Mouse (Mus musculus): ENCODE measurements at regions not wholly inside any gene's neighbourhood (a gene's known extent, or its start where the extent isn't known, plus 50 kb on each side); places are given as distances from the start of the nearest gene placed in this dataset.

- DNase-seq = no peak
Observed at GRCm38 (mm10) chr3:102574320-102574719, 104.6 kb downstream of the Ngf start.

DNA sequence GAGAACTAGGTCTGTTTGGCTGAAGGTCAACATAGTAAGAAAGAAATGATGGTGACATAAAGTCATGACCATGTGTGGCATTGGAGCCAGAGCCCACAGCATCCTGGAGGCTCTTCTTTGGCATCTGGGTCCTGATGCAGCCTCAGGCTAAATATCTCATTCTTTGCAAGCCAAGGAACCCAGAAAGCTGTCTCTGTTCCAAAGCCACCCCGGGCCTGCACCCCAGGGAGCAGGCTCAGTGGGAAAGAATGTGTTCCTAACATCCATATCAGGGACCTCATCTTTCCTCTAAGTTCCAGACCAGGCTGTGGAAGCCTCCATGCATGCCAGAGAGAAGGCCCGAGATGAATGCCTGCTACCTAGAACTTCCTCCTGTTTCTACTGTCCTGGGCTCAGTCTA is 107.2 kb downstream of the Ngf start:
- DNase-seq = no peak

DNA sequence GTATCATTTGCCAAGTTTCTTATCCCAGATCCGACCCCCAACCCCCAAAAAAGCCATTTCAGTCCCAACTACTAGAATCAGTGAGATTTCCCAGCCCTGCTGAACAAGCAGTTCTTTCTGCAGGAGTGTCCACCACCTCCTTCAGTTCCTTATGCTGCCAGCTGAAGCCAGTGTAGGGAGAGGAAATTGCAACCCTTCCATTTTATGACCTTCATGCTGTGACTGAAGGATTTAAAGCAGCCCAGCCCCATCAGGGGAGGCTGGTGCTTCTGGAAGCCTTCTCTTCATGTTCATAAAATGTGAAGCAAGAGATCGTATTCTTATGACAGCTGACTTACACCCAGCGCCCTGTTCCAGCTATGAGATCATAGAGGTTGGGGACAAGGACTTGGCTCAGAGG is 112.1 kb downstream of the Ngf start:
- DNase-seq = no peak

GRCm38 (mm10) chr3:102585136-102585535 is 115.4 kb downstream of the Ngf start:
- no peak for DNase-seq

- DNase-seq = no peak
Observed at GRCm38 (mm10) chr3:102586221-102586620, 116.5 kb downstream of the Ngf start.

- DNase-seq = no peak
Observed at GRCm38 (mm10) chr3:102592041-102592440, 122.3 kb downstream of the Ngf start.

DNA sequence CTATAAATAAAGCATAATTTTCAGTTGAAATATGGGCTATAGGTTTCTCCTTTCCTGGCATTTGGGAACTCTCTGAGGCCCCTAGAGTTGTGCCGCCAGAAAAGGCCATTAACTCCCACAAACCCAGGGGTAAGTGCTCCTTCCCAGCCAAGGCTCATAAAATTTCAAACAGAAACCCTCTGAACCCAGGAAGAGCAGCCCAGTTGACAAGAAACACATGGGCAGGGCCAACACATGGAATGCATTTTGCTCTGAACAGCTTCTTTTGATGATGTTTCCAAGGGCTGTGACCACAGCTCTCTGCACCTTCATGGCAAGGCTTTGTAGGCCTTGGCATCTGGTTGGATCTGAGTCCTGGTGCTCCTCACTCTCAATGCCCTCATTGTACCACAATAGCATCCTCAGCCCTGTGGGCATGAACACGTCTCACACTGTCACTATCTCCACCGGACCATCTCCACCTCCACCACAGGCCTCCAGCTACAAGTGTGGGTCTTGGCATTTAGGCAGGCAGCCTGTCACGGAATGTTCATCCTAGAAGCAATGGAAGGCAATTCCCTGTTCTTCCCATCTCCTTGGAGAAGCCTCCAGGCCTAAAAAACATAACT is 127.3 kb downstream of the Ngf start:
- DNase-seq = no peak

GRCm38 (mm10) chr3:102599061-102599460 is 129.3 kb downstream of the Ngf start:
- DNase-seq = no peak

- no peak for DNase-seq
Observed at GRCm38 (mm10) chr3:102602766-102603165, 131.6 kb upstream of the Tspan2 start.

GRCm38 (mm10) chr3:102605284-102605683 is 129.0 kb upstream of the Tspan2 start:
- DNase-seq = no peak

DNA sequence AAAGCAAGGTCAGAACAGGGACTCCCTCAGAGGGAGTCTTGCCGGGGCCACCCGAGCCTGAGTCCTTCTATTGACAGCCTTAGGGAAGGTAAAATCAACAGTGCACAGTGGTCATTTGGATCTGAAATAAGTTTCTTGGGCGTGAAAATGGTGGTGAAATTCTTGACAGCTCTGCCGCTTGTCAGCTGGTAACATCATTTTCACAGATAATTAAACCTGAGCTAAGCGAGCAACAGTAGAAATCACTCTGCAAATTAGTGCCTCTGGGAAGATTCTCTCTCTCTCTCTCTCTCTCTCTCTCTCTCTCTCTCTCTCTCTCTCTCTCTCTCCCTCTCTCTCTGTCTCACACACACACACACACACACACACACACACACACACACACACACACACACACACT is 123.4 kb upstream of the Tspan2 start:
- no peak for DNase-seq

- no peak for DNase-seq
Observed at GRCm38 (mm10) chr3:102611398-102612366, 122.6 kb upstream of the Tspan2 start.

- DNase-seq = no peak
Observed at GRCm38 (mm10) chr3:102619666-102620377, 114.5 kb upstream of the Tspan2 start.

DNA sequence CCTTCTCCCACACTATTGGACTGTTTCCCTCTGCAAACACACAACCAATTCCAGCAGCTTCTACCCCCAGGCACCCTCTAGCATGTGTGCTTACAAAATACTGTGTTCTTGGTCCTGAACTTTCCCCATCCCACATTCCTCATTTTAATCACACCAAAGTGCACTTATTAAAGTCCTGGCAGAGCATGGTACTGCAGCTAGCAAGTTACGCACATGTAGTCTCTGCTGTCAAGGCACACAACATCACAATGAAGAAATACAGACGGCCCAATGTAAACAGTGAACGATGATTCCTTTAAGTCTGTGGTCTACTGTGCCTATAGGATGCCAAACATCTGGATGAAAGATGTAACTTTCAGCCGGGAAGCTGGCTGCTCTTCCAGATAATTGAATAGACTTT is 98.3 kb upstream of the Tspan2 start:
- no peak for DNase-seq

- DNase-seq = peak; percentile 10
Observed at GRCm38 (mm10) chr3:102636674-102637073, 97.7 kb upstream of the Tspan2 start.

DNA sequence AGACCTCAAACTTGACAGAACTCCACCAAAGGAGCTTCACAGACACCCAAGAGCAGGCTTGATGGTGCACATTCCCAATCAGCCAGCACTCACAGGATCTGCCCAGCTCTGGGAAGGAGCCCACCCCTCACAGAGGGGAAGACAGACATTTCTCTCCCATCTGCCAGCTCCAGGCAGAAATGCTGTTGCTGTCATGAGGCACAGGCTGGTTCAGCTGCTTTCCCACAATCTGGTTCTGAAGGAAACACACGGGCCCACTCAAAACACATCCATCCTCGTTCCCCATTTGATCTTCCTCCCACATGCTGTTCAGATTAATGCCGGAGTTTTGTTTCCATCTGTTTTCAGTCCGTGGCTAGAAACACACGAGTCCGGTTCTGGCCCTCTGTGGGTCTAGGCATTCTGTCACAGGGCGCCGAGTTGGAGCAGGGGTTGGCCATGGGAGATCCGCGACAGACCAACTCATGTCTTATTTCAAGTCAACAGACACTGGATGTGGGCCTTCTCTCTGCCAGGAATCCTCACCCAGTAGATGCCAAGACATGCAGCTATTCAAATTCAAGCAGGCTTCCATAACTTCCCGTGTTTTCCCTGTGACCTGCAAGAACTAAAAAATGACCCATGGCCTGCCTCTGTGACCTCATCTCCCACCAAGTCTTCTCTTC is 89.9 kb upstream of the Tspan2 start:
- DNase-seq = no peak

- no peak for DNase-seq
Observed at GRCm38 (mm10) chr3:102648450-102648849, 85.9 kb upstream of the Tspan2 start.

- no peak for DNase-seq
Observed at GRCm38 (mm10) chr3:102654962-102655361, 79.4 kb upstream of the Tspan2 start.

GRCm38 (mm10) chr3:102657116-102657515 is 77.2 kb upstream of the Tspan2 start:
- no peak for DNase-seq

- no peak for DNase-seq
Observed at GRCm38 (mm10) chr3:102657531-102658060, 76.7 kb upstream of the Tspan2 start.

DNA sequence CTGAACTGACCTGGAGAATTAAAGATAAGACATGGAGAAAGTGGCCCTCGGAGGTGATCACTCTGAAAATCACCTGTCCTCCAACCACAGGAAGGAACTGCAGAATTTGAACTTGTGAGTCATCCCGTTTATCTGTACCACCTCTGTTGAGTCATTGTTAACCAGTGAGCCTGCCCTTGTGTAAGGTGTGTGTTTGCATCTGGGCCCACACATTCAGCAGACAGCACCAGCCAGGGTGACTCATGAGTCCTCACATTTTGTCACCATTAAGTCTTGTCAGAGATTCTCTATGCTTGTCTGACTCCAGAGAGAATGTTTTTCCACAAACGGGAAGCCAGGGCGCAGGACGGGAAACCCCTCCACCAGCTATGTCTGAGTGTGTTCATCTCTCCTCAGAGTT is 75.0 kb upstream of the Tspan2 start:
- DNase-seq = no peak

DNA sequence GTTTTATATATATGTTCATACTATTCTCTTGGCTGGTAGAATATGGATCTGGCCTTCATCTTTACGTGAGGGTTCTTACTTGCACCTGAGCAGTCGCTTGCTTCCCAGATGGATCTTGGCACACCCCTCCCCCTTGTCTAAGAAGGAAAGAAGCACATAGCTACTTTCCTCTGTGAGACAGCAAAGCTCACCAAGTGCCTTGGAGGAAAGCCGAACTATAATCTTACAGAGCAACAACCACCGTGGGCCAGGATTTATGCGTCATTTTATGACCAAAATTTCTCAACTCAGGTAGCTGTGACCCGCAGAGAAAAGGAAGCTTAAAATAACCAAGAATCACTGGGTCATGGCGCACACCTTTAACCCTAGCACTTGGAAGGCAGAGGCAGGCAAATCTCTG is 73.0 kb upstream of the Tspan2 start:
- no peak for DNase-seq

DNA sequence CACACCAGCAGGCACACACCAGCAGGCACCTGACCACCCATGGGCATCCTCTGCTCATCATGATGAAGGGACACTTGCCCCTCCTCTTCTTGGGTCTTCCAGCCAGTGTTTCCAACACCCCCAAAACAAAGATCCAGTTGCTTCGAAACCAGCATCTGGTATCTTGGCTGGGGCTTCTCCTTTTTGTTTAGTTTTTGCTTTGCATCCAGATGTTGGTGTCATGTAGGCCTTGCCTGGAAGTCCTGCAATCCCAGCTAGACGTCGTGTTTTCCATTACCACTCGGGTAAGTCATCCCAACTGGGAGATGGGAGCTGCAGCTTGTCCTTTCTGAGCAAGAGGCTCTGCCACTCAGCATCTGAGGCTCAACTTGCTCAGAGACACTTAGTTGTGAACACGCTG is 70.6 kb upstream of the Tspan2 start:
- DNase-seq = no peak

All from kidney, postnatal 14 days (tissue).